Mouse (Mus musculus): ENCODE measurements at regions not wholly inside any gene's neighbourhood (a gene's known extent, or its start where the extent isn't known, plus 50 kb on each side); places are given as distances from the start of the nearest gene placed in this dataset.
A peak's percentile ranks its signal among the peaks of the same experiment; 100 is the strongest.
"Not testable (repeated sequence)": the region's sequence is repeated elsewhere in the genome, so short reads cannot be mapped to it uniquely, and the experiment has no call there.

DNA sequence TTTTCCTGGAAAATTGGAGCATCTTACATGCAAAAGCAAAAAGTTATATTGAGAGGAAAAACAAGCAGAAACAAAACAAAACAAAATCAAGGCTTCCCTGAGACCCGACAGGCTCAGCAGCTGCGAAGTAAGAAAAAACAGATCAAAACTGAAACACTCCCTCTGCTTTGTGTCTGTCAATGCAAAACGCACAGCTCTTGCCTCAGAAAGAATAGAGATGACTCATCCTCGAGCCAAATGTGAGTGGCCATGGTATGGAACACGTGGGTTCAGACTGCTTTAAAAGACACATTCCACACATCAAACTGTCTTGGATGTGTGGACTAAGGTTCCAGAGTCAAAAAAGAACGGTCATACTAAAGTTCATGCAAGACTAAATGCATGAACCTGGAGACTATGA, 163.3 kb upstream of the Fer start:
- DNase-seq (ENCODE audit: low spot score in 2 of 2) = no peak

DNA sequence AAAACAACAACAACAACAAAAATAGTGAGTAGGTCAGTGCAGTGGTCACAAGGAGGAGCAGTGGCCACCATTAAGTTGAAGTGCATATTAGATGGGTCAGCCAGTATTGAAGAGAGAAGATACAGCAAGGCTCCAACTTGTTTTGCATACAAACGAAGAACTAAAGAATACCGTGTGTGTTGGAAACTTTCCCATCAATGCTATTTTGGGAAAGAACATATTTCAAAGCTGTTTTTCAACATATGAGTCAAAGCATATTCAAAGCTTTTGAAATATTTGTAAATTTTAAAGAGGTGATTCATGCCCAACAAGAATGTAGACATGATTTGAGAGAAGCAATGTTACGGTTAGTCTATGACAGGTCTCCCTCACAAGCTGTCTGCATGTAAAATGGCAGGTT, 157.9 kb upstream of the Fer start:
- no peak for DNase-seq (ENCODE audit: low spot score in 2 of 2)

DNA sequence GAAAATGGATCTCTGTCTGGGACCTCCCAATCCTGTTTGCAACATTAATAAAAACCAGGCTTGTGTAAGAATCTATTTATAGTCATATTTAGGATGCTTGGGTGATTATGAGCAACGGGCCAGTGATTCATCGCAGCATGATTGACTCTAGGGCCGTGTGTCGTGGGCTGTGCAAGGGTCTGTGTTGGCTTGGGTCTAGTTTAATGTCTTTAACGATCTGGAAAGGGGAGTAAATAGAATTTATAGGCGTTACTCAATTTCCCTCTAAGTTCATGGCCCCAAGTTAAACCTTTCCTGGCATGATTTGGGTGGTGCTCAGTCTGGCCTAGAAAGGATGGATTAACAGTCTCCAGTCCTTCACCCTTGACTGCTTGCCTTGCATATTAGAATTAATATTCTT, 149.9 kb upstream of the Fer start:
- DNase-seq (ENCODE audit: low spot score in 2 of 2) = no peak

DNA sequence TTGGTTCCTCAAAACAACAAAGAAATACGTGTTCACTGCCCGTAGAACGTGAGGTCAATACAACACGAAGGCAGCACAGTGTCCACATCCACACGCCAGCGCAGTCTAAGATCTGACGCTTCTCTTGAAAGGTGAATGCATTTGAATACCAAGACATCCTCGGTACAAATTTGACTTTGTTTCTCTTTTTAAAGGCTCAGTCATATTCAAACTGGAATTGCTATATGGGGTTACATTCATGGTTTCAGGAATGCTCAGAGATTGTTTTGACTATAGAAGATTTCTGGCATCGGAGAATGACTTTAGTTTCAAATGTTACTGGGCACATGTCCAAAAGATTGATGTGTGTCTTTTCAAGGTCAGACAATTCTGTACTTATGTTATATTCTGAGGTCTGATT, 147.2 kb upstream of the Fer start:
- DNase-seq (ENCODE audit: low spot score in 2 of 2) = no peak

DNA sequence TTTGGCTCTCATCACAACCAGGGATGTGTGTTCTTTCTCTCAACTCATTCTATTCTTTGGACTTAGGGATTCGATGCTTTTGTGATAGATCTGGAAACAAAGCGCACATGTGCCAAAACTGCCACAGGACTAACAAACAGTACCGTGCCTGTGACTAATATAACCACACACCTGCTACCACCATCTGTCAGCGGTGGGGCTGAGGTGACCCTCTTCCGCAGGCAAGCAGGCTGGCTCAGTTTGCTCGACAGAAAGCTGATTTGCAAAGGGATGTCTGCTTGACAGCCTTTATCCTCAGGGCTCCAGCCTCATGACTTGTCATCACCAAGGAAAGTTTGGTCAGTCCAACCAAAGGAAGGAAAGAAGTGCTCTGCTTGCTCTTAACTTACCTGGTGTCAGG, 146.7 kb upstream of the Fer start:
- DNase-seq (ENCODE audit: low spot score in 2 of 2) = no peak

DNA sequence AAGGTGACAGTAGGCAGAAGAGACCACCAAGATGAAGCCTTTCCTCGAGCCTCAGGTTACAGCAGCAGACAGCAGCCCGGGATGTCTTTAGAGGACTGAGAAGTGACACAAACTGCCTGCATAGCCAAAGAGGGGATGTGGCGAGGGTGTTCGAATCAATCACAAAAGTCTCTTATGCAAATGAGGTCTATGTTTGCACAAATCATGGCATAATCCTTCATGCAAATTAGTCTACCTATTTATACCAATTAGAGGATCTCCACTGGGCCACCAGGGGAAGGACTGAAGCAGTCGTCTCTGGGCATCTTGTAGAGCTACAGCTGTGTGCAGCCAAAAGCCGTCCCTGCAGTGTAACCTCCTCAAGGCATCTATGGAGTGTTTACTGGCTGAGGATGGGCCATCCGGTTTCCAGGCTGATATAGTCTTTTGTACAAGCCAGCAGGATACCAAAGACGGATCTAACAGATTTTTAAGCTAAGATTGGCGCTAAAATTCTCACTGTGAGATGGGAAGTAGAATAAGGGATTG, 145.7 kb upstream of the Fer start:
- no peak for DNase-seq (ENCODE audit: low spot score in 2 of 2)

DNA sequence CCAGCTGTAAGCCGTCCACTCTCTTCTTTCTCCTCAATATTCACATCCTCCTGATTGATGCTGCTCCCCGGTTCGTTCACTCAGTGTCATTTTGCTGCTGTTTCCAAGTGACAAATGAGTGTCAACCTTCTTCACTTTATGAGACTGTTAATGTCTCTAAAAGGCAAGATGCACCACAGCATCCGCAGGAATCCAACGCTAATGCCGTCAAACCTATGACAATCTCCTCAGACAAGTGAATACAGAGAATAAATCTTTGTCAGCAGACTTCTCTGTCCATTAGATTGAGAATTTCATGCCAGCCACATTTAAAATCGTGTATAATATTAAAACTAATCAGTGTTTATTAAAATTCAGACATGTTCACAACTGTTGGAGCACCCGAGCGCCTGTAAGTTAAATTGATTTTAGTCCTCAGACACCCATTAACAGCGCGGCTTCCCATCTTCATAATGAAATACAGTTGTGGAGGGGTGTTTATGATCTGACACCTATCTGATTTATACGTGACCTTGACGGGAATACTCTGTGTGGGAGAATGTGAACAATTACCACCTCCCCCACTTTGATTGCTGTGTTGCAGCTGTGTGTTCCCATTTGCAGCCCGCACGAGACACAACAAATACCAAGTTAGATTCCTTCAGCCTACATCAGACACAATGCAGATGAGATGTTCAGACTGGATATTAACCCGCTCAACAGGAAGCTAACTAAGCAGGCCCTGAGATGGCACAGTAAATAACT, 143.7 kb upstream of the Fer start:
- no peak for DNase-seq (ENCODE audit: low spot score in 2 of 2)

DNA sequence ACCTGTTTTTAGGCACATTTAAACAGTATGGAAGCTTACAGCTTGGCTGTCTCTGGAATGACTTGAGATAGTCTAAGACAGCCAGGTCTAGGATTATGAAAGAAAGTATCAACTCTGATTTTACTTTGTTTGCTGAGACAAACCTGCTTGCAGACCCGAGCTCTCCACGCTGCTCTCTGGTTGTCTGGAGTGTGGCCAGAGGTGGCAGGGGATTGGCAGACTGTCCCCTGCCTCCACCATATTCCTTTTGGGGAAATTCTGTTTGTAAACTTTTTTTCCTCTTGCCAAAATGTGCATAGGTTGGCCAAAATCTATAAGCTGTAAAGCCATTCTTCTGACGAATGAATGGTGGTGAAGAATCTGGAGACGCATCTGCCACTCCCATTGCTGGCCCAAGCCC, 143.1 kb upstream of the Fer start:
- no peak for DNase-seq (ENCODE audit: low spot score in 2 of 2)

DNA sequence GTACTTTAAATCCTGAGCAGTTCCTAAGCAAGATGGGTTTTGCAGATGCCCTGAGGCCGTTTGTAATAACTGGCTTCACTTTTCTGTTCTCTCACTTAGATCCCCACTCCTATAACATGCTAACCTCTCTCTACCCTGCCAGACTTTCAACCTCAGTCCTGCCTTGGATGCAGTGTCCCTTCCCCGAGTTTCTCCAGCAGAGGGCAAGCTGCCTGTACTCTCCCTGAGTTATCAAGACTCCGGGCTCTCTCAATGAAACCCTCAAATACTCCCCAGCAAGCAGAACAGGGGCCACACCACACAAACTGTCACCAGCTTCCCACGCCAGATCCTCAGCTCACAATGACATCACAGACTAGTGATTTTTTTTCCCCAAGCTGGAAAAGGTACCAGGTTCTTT, 142.0 kb upstream of the Fer start:
- no peak for DNase-seq (ENCODE audit: low spot score in 2 of 2)

DNA sequence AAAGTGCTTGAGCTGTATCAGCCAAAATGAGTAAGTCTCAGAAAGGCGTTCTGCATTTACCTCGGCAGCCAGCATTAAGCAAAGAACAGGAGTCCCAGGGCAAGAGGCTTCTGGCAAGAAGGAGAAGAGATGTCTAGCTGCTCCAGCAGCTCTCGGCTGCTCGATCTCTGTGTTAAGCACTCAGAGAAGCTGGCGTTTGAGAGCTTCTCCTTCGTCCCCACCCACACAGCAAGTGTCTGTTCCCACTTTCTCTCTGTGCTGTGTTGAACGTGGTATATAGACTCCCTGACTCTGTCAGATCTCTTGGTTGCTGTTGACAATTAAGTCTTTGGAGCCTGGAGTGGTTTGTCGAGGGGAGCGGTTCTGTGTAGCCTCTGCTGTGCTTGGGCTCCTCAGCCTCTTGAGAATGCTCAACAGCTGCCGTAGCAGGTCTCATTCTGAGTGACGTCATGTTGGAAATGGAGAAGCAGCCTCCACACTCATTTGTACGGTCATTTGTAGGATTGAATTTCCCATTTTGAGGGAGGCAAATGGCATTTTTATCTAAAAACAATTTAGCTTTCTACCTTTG, 140.3 kb upstream of the Fer start:
- peak; percentile 15 to 34 for DNase-seq (ENCODE audit: low spot score in 2 of 2)

DNA sequence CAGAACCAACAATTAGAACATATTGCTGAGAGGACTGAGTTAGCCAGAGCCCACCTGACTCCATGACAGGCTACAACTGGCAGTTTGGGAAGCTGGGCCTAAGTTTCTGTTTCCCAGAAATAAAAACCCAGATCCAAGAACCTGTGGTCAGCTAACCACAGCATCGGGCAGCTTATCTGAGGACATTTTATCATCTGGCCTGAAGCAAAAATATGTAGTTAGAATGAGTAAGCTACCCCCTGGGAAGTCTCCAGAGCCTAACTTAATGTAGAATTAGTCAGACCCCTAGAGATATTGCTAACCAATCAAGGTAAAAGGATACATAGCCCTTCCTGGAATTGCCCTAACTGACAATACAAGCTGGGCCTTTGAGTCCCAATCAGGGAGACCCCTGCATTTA, 124.7 kb upstream of the Fer start:
- no peak for DNase-seq (ENCODE audit: low spot score in 2 of 2)

DNA sequence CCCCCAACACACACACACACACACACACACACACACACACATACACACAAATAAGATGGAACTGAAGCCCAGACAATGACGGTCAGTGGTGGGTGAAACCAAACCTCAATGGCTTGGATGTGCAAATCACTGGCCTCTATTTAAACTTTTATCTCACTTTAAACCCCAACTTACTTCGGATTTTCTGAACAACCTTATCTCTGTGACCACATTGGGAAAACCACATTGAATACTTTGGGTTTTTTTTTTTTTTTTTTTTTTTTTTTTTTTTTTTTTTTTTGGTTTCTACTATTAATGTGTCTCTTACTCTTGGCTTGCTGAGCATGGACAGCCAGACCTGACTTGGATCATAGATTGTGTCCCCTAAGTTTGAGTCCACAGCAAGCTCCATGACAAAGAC, 123.2 kb upstream of the Fer start:
- DNase-seq (ENCODE audit: low spot score in 2 of 2) = no peak

DNA sequence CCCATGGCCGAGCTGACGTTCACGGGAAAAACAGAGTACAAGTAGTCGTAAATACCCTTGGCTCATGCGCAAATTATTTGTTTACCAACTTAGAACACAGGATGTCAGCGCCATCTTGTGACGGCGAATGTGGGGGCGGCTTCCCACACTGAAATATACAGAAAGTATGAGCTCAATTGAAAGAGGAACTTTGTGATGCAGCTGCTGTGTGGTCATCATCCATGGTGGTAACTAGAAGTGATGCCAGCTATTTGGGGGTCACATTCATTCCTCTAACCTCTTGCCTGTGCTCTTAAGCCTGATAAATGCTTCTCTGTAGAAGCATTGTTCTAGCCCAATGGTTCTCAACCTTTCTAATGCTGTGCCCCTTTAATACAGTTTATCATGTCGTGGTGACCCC, 113.6 kb upstream of the Fer start:
- DNase-seq (ENCODE audit: low spot score in 2 of 2) = not testable (repeated sequence)

DNA sequence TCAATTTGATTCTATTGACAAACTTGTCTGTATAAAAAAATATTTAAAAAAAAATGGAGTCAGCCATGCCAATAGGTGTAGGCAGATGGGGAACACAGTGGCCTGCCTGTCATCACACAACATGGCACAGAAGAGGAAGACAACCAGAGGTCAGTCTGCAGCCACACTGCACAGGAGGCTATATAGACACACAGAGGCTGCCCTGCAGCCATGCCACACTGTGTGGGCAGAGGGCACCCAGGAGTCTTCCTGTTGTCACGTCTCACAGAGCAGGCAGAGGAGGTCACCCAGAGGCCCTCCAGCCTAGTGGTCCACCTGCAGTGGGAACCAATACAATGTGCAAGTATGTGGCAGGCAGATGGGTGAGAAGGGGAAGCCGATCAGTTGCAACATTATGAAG, 108.5 kb upstream of the Fer start:
- no peak for DNase-seq (ENCODE audit: low spot score in 2 of 2)

DNA sequence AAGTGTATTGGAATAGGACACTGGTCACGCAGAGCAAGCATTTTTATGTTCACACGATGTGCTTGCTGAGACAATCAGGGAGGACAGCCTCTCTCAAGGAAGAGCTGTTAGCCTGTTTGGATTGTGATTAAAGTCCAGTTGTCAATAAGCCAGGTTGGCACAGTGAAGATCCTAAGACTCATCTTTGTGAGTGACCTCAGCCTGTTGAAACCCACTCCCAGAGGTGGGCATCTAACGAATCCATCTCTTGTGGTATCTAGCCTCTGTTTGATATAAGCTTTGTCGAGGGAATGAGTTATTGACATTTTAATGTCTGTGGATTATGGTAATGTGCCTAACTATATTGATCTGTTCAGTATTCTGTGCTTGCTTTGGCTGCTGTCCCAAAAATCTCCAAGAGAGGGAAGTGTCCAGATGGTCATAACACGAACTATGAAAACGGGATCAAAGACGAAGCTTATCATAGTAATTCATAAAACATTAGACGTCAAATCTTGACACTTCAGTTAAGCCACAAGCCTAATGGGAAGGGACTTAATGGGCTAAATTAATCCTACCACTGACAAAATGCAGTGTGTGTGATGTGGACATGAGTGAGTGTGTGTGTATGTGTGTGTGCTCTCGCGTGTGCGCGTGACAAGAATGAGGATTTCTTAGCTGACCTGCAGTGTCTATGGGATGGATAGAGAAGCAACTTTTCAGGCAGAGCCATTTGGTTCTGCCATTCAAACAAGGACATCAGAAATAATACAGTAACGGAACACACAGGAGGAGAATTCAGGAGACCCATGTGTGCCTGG, 104.8 kb upstream of the Fer start:
- DNase-seq (ENCODE audit: low spot score in 2 of 2) = no peak

DNA sequence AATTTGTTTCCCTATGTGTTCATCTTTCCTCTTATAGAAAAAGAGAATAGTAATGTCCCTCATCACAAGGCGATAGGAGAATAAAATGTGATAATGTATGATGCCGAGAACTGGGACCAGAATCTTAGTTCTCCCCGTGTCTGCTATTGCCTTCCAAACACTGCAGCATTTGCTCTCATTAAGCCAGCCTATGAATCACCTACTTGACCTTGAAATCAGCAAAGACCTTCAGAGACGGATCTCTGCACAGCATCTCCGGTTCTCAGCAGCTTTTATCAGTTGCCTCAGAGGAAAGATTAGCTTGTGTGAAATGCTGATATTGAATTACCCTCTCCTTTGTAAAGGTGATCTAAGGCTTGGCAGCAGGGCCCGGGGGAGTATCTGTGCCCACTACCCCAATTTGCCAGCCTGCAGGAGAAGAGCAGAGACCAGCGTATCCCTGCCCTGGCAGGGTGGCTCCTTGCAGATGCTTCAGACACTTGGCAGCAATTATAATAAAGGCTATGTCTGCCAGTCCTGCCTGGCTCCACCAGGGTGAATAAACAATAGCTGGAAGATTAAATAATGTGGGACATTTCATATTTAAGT, 104.0 kb upstream of the Fer start:
- DNase-seq (ENCODE audit: low spot score in 2 of 2) = no peak

DNA sequence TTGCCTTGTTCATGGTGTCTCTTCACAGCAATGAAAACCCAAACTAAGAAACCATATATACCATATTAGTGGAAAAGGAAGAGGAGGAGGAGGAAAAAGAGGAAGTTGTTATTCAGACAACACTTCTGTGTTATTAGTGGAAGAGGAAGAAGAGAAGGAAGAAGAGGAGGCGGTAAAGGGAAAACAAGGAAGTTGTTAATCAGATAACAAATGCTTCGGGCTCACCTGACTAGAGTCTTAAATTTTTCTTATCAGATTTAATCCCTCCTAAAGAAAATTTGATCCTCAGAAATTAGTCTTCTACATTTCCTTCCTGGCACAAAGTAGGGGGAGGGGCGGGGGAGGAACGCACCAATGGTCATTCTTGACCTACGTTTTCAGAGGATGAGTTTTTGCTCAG, 101.8 kb upstream of the Fer start:
- no peak for DNase-seq (ENCODE audit: low spot score in 2 of 2)

DNA sequence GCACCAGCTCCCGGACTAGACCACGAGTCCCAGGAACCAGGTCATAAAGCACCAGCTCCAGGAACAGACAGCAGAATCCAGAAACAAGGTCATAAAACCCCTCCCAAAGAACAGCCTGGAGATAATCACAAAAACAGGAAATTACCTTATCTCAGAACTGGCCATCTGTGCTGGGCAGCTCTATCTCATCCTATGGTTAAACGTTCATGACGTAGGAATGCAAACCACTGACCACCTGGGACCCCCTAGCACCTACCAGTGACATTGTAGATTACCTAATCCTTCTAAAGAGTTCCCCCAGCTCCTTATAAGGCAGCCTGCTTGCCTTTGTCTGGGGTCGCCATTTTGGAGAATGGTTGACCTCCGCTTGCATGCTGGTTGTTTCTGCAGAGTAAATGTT, 91.8 kb upstream of the Fer start:
- DNase-seq (ENCODE audit: low spot score in 2 of 2) = no peak

DNA sequence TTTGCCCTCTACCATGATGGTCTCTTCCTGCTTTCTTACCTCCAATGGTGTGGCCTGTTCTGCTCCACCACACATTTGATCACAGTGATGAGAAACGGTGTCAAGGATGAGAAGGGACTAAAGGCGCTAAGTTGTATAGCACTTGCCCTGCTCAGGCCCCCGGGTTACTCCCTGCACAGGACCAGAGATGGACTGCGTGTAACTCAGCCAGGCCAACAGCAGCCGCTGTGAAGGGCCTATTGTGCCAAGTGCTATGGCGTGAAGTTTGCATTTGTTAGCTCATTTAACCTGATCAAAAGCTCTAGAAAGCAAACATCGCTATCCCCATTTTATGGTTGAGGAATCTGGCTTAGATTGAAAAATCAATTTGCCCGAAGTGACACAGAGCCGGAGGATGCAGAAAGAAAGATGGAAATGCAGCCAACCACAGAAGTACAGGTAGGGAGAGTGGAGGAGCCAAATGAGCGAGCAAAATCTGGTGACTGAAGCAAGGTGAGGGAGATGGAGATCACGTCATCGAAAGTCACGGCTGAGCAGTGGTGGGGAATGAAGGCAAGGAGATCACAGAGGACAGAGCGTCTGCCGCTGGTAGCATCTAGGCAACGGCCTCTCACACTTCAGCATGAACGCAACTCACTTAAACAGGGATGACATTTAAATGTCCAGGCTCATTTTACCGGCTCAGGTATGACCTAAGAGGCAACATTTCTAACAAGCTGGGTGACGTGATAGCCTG, 78.3 kb upstream of the Fer start:
- DNase-seq (ENCODE audit: low spot score in 2 of 2) = no peak

DNA sequence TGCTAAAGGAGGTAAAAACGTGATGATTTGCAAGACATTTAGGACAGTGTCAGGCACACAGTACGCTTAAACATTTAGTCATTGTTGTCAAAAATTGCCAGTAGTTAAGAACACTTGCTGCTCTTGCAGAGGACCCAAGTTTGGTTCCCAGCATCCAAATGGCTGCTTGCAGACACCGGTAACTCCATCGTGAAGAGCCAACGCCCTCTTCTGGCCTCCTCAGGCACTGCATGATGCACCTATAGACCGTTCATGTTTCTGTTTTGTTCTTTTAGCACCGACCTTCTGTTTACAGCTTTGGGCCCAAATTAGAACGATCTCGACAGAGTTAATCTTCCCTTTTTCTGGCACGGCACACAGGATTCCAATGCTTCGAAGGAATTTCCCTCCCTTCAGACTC, 76.4 kb upstream of the Fer start:
- no peak for DNase-seq (ENCODE audit: low spot score in 2 of 2)

DNA sequence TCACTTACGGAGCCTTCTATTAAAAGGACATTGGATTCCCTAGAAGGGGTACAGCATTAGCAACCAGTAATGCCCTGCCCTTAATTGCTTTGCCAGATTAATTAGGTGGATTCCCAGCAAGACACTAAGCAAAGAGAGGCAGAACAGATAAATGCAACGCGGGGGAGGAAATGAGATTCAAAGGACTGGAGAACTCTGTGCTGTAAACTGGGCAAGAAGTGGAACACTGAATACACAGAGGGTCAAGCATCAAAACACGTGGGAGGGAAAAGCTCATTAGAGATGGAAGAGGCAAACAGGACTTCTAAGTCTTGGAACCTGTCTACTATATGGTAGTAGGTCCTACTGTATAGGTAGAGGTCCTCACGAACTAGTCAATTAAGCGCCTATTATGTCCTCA, 68.5 kb upstream of the Fer start:
- DNase-seq (ENCODE audit: low spot score in 2 of 2) = no peak

DNA sequence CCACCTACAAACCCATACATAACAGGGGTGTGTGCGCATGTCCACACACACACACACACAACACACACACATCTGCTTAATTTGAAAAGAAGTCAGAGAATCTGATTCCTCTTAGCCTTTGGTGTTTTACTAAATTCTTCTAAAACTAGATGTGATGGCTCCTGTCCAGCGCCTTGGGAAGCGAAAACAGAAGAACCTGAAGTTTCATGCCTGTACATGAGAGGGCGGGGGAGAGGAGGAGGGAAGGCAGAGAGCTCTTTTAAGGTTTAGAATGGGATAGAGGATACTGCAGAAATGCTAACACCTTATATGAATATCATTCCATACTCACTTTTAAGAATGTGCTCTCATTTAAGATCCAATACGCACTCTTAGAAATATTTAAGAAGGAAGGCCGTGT, 64.5 kb upstream of the Fer start:
- no peak for DNase-seq (ENCODE audit: low spot score in 2 of 2)

Data from left cerebral cortex, adult 8-10 months (tissue).